In genomic region chr19:28558661-28559060, GRCm38 (mm10) we compare ENCODE assay signal across 15 mouse cellular contexts.
A peak's percentile ranks its signal among the peaks of the same experiment; 100 is the strongest.
DNase-seq lines count a peak whose midpoint lies in the region; ATAC-seq lines count a peak whose summit lies in the region.
"Had no signal": no experiment of that assay in that cellular context is flagged by ENCODE, and none has a peak within 500 bp of the region (broad histone marks: within the 10 kb centered on the region; RNA-seq: fewer than 3 reads in every experiment).

No protein-coding gene starts in this region.

- no peak overlapping the region for H3K4me2 ChIP-seq in embryonic facial prominence, embryonic 13.5 days
- H3K4me2 ChIP-seq in kidney, embryonic 16.5 days (replicated peaks; ENCODE audit: low read depth, low read length) = peak overlapping the region; percentile 36; the same call in 1 of the 2 replicates
- H3K4me2 ChIP-seq: liver, embryonic 13.5 days had no signal

- H3K4me1 ChIP-seq in embryonic facial prominence, embryonic 13.5 days = peaks cover 36% of the 10 kb centered on the region
- peaks cover 40% of the 10 kb centered on the region for H3K4me1 ChIP-seq in embryonic facial prominence, embryonic 10.5 days
- peaks cover 44% of the 10 kb centered on the region for H3K4me1 ChIP-seq in kidney, embryonic 16.5 days (ENCODE audit: insufficient read depth, low read length)

- no peaks in the 10 kb centered on the region for H3K27me3 ChIP-seq in embryonic facial prominence, embryonic 13.5 days
- peaks cover 5% of the 10 kb centered on the region for H3K27me3 ChIP-seq in embryonic facial prominence, embryonic 10.5 days (replicated peaks; ENCODE audit: low read depth, poor library complexity, severe bottlenecking)
- no peaks in the 10 kb centered on the region for H3K27me3 ChIP-seq in kidney, embryonic 16.5 days (ENCODE audit: insufficient read depth, low read length)
- H3K27me3 ChIP-seq: liver, embryonic 13.5 days had no signal

- H3K36me3 ChIP-seq in embryonic facial prominence, embryonic 13.5 days = no peaks in the 10 kb centered on the region
- no peaks in the 10 kb centered on the region for H3K36me3 ChIP-seq in embryonic facial prominence, embryonic 10.5 days (replicated peaks)
- H3K36me3 ChIP-seq in kidney, embryonic 16.5 days (ENCODE audit: insufficient read depth, low read length) = no peaks in the 10 kb centered on the region
- H3K36me3 ChIP-seq: liver, embryonic 13.5 days had no signal

- no peak overlapping the region for H3K4me3 ChIP-seq in embryonic facial prominence, embryonic 13.5 days
- no peak overlapping the region for H3K4me3 ChIP-seq in embryonic facial prominence, embryonic 10.5 days
- no peak overlapping the region for H3K4me3 ChIP-seq in kidney, embryonic 16.5 days (ENCODE audit: low read length)
- H3K4me3 ChIP-seq: liver, embryonic 13.5 days had no signal

- no peak for DNase-seq in embryonic facial prominence, embryonic 10.5 days (ENCODE audit: low spot score)
- DNase-seq in urinary bladder, postnatal 14 days (ENCODE audit: low spot score) = peak; percentile 11
- no peak for DNase-seq in urinary bladder, postnatal 4 days (ENCODE audit: low spot score in 2 of 2)
- DNase-seq in lung, postnatal 4 days = no peak
- DNase-seq in lung, postnatal 14 days = no peak
- no peak for DNase-seq in lung, adult 18-20 months
- DNase-seq: adrenal gland, adult 8-10 months; B cell, adult 2 months; liver, embryonic 13.5 days; lung, postnatal 36 days; right cerebral cortex, postnatal 25 days had no signal

- 65% methylated on average over 8 of the region's 8 CpGs for WGBS in embryonic facial prominence, embryonic 13.5 days
- 69% methylated on average over 8 of the region's 8 CpGs for WGBS in embryonic facial prominence, embryonic 10.5 days
- 41% methylated on average over 8 of the region's 8 CpGs for WGBS in kidney, embryonic 16.5 days

- no peak overlapping the region for H3K9ac ChIP-seq in embryonic facial prominence, embryonic 13.5 days
- no peak overlapping the region for H3K9ac ChIP-seq in kidney, embryonic 16.5 days (replicated peaks; ENCODE audit: low read length)
- H3K9ac ChIP-seq: liver, embryonic 13.5 days had no signal

- no peak for ATAC-seq in embryonic facial prominence, embryonic 13.5 days (ENCODE audit: insufficient number of reproducible peaks, insufficient read depth, low FRiP score, low TSS enrichment, low read depth)
- ATAC-seq in kidney, embryonic 16.5 days (ENCODE audit: low FRiP score, low TSS enrichment) = no peak
- ATAC-seq: intestine, postnatal 0 days; midbrain, embryonic 16.5 days had no signal

- no peaks in the 10 kb centered on the region for H3K9me3 ChIP-seq in embryonic facial prominence, embryonic 13.5 days
- no peaks in the 10 kb centered on the region for H3K9me3 ChIP-seq in embryonic facial prominence, embryonic 10.5 days
- no peaks in the 10 kb centered on the region for H3K9me3 ChIP-seq in kidney, embryonic 16.5 days (ENCODE audit: low read length)
- H3K9me3 ChIP-seq: liver, embryonic 13.5 days had no signal

- peak overlapping the region; percentile 62; the same call in 1 of the 2 replicates for H3K27ac ChIP-seq in embryonic facial prominence, embryonic 13.5 days
- no peak overlapping the region for H3K27ac ChIP-seq in embryonic facial prominence, embryonic 10.5 days (replicated peaks)
- peak overlapping the region; percentile 90 for H3K27ac ChIP-seq in kidney, embryonic 16.5 days (ENCODE audit: low read length)
- H3K27ac ChIP-seq: liver, embryonic 13.5 days had no signal
